Mouse (Mus musculus) intestine, embryonic 16.5 days (tissue): ENCODE data around the gene Stard10. TPM values are rescaled to one million over a fixed set of nuclear protein-coding genes. Genes with fewer than 3 reads are reported as not detected.

Experiments
- ATAC-seq: fragments of 200-750 bp; cut with Nextera tagmentation; 2 replicates; pipeline ENCODE4 v1.8.0; 2017; ENCODE audit warnings: moderate TSS enrichment, moderate library complexity
- H3K27ac ChIP-seq: fragments of 300-500 bp; sonication (generic); 2 replicates; pipeline ENCODE4 v1.5.1; 2014; ENCODE audit warnings: mild to moderate bottlenecking, low read length
- H3K27me3 ChIP-seq: fragments of 300-500 bp; sonication (generic); replicated peaks from 2 replicates; pipeline ENCODE4 v1.6.1; 2014; ENCODE audit warnings: low read length, control low read depth, mixed read lengths; ENCODE audit not compliant: control insufficient read depth, insufficient read depth
- H3K36me3 ChIP-seq: fragments of 300-500 bp; sonication (generic); 2 replicates; pipeline ENCODE4 v1.6.1; 2014; ENCODE audit warnings: low read length, control low read depth; ENCODE audit not compliant: control insufficient read depth, insufficient read depth
- H3K4me1 ChIP-seq: fragments of 300-500 bp; sonication (generic); 2 replicates; pipeline ENCODE4 v1.6.1; 2014; ENCODE audit warnings: low read length, control low read depth, mixed read lengths; ENCODE audit not compliant: control insufficient read depth, insufficient read depth
- H3K4me2 ChIP-seq: fragments of 300-500 bp; sonication (generic); 2 replicates; pipeline ENCODE4 v1.6.1; 2014; ENCODE audit warnings: low read depth, low read length, control low read depth
- H3K4me3 ChIP-seq: fragments of 300-500 bp; sonication (generic); 2 replicates; pipeline ENCODE4 v1.5.1; 2014; ENCODE audit warnings: mild to moderate bottlenecking, low read length
- H3K9ac ChIP-seq: fragments of 300-500 bp; sonication (generic); 2 replicates; pipeline ENCODE4 v1.6.1; 2014; ENCODE audit warnings: low read depth, low read length
- H3K9me3 ChIP-seq: fragments of 300-500 bp; sonication (generic); 2 replicates; pipeline ENCODE4 v1.6.1; 2016; ENCODE audit warnings: low read length, control low read depth; ENCODE audit not compliant: control insufficient read depth
- WGBS: fragments of 180-500 bp; shearing (Covaris S2); extraction: QIAGEN DNeasy Blood & Tissue Kit; methylation state at CpG from one replicate; pipeline ENCODE4 v1.1.7; 2014; 5-methylcytosine and 5-hydroxymethylcytosine counted together
- polyA plus RNA-seq: library from polyadenylated mRNA; unstranded; fragments of >200 nt; fragmentation: Nextera tagmentation; extraction: Ambion mirVana; gene quantifications from 2 replicates; pipeline ENCODE4 v1.2.1, GENCODE M21; 2015

The Stard10 gene
- polyA plus RNA-seq, 1 experiment from 2014 or later, result 106 TPM

DNA sequence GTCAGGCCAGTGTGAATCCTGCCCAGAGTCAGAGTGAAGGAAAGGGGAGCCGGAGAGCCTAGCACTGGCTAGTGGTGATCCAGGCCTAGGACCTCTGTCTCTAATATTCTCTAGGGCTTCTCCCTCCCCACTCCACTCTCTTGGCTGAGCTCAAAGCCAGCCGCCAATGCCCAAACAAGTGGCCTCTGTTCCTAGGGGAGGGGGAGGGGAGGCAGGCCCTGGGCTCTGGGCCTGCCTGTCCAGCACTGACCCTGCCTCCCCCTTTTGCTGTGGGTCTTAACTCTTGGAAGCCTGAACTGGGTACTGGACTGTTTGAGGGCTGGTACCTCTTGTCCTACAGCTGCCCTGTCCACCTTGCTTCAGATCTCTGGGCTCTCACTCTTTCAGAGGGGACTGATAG lies 33.0 kb downstream of the Stard10 start:
- Histone ChIP-seq H3K4me3 (no peak overlapping the region), H3K9me3 (no peaks in the 10 kb centered on the region), H3K27me3 (no peaks in the 10 kb centered on the region), H3K4me2 (no peak overlapping the region), H3K36me3 (0 out of 2 replicates have a peak, but pooled peaks cover 6% of the 10 kb centered on the region), H3K9ac (no peak overlapping the region), H3K27ac (no peak overlapping the region), H3K4me1 (peaks cover 27% of the 10 kb centered on the region)
- ATAC-seq, result no peak
- WGBS, result 62% methylated on average over 2 of the region's 2 CpGs

DNA sequence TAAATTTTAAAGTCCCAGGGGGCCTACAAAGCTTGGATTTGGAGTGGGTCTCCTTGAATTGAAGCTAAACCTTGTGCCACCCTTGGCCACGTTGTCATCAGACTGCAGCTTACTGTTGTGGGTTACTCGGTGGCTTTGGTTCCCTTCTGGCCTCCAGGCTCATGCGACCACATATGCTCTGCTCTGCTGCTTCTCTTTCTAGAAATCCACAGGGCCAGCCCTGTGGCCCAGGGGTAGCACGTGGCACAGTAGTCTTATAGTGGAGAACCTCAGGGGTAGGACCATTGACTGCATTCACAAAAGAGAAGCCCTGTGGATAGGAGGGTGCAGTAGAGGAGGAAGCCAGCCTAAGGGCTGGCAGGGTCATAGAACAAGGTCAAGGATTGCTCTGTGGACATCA lies 35.5 kb downstream of the Stard10 start:
- 85% methylated on average over 4 of the region's 4 CpGs for WGBS
- Histone ChIP-seq H3K4me2 (no peak overlapping the region), H3K9ac (no peak overlapping the region), H3K9me3 (no peaks in the 10 kb centered on the region), H3K27me3 (no peaks in the 10 kb centered on the region), H3K27ac (no peak overlapping the region), H3K36me3 (no peaks in the 10 kb centered on the region), H3K4me1 (peaks cover 26% of the 10 kb centered on the region), H3K4me3 (no peak overlapping the region)
- ATAC-seq, result no peak

- H3K9me3 ChIP-seq, result no peaks in the 10 kb centered on the region
- no peaks in the 10 kb centered on the region for H3K36me3 ChIP-seq
- peak overlapping the region; percentile 41 for H3K9ac ChIP-seq
- H3K27ac ChIP-seq, result peak overlapping the region; percentile 84
- H3K27me3 ChIP-seq, result no peaks in the 10 kb centered on the region
- H3K4me1 ChIP-seq, result peaks cover 20% of the 10 kb centered on the region
- peak; percentile 89 for ATAC-seq
- WGBS, result 51% methylated on average over 5 of the region's 5 CpGs
- H3K4me2 ChIP-seq, result no peak overlapping the region; the same call in 1 of the 2 replicates
- no peak overlapping the region for H3K4me3 ChIP-seq
Measured at GRCm38 (mm10) chr7:101354423-101354822, 37.5 kb downstream of the Stard10 start.

GRCm38 (mm10) chr7:101355551-101356100 lies 38.7 kb downstream of the Stard10 start:
- H3K36me3 ChIP-seq, result no peaks in the 10 kb centered on the region
- no peak overlapping the region for H3K27ac ChIP-seq
- H3K9ac ChIP-seq, result no peak overlapping the region
- no peak for ATAC-seq
- no peak overlapping the region for H3K4me3 ChIP-seq
- WGBS, result 87% methylated on average over 6 of the region's 6 CpGs
- peaks cover 20% of the 10 kb centered on the region for H3K4me1 ChIP-seq
- H3K4me2 ChIP-seq, result no peak overlapping the region
- no peaks in the 10 kb centered on the region for H3K9me3 ChIP-seq
- no peaks in the 10 kb centered on the region for H3K27me3 ChIP-seq

- 74% methylated on average over 3 of the region's 3 CpGs for WGBS
- Histone ChIP-seq H3K4me2 (no peak overlapping the region), H3K9ac (0 out of 2 replicates have a peak overlapping the region, but pooled peaks have one; percentile 38), H3K27me3 (no peaks in the 10 kb centered on the region), H3K4me1 (peaks cover 30% of the 10 kb centered on the region), H3K27ac (no peak overlapping the region), H3K9me3 (no peaks in the 10 kb centered on the region), H3K4me3 (no peak overlapping the region), H3K36me3 (no peaks in the 10 kb centered on the region)
- ATAC-seq, result no peak
Measured at GRCm38 (mm10) chr7:101356868-101357267, 40.0 kb downstream of the Stard10 start.

GRCm38 (mm10) chr7:101360406-101360805 lies 43.5 kb downstream of the Stard10 start:
- H3K4me3 ChIP-seq, result no peak overlapping the region

GRCm38 (mm10) chr7:101361021-101361420 lies 44.1 kb downstream of the Stard10 start:
- peaks cover 26% of the 10 kb centered on the region for H3K4me1 ChIP-seq
- H3K9ac ChIP-seq, result no peak overlapping the region
- H3K4me3 ChIP-seq, result no peak overlapping the region
- WGBS, result 88% methylated on average over 4 of the region's 4 CpGs
- no peak for ATAC-seq
- H3K4me2 ChIP-seq, result no peak overlapping the region
- no peaks in the 10 kb centered on the region for H3K27me3 ChIP-seq
- H3K9me3 ChIP-seq, result no peaks in the 10 kb centered on the region
- H3K27ac ChIP-seq, result no peak overlapping the region; the same call in 1 of the 2 replicates
- H3K36me3 ChIP-seq, result no peaks in the 10 kb centered on the region

More at GRCm38 (mm10) chr7:101360406-101360805, 43.5 kb downstream of the Stard10 start:
- Histone ChIP-seq H3K4me1 (peaks cover 26% of the 10 kb centered on the region), H3K9ac (no peak overlapping the region), H3K27me3 (no peaks in the 10 kb centered on the region), H3K27ac (no peak overlapping the region), H3K4me2 (no peak overlapping the region), H3K9me3 (no peaks in the 10 kb centered on the region), H3K36me3 (no peaks in the 10 kb centered on the region)
- ATAC-seq, result no peak
- WGBS, result 65% methylated on average over 3 of the region's 3 CpGs

GRCm38 (mm10) chr7:101361767-101362166 lies 44.9 kb downstream of the Stard10 start:
- peaks cover 26% of the 10 kb centered on the region for H3K4me1 ChIP-seq
- H3K27me3 ChIP-seq, result no peaks in the 10 kb centered on the region
- peak; percentile 44 for ATAC-seq
- no peaks in the 10 kb centered on the region for H3K36me3 ChIP-seq
- no peak overlapping the region for H3K4me2 ChIP-seq
- no peak overlapping the region for H3K4me3 ChIP-seq
- H3K27ac ChIP-seq, result peak overlapping the region; percentile 48
- 57% methylated on average over 4 of the region's 4 CpGs for WGBS
- 0 out of 2 replicates have a peak overlapping the region, but pooled peaks have one; percentile 14 for H3K9ac ChIP-seq
- no peaks in the 10 kb centered on the region for H3K9me3 ChIP-seq

DNA sequence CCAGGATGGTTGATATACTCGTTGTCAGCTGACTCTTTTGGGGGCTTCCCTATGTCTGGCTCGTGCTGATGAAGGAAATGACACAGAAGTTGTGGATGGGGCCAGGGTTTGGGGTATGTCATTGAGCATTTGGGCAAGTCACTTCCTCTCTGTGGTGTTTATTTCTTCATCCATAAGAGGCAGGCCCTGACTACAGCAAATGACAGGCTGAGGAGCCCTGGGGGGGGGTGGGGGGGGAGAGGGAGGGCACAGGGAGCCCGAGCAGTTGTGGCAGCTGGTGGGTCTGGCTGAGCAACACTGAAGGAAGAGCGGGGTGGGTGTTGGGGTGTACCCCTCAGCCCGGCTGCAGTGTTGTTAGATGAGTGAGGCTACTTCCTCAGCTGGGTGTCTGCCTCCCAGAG lies 45.9 kb downstream of the Stard10 start:
- no peaks in the 10 kb centered on the region for H3K27me3 ChIP-seq
- no peak overlapping the region for H3K9ac ChIP-seq
- H3K36me3 ChIP-seq, result no peaks in the 10 kb centered on the region
- H3K4me3 ChIP-seq, result no peak overlapping the region
- ATAC-seq, result no peak
- H3K9me3 ChIP-seq, result no peaks in the 10 kb centered on the region
- no peak overlapping the region for H3K27ac ChIP-seq
- H3K4me1 ChIP-seq, result peaks cover 18% of the 10 kb centered on the region
- 67% methylated on average over 5 of the region's 5 CpGs for WGBS
- no peak overlapping the region for H3K4me2 ChIP-seq

GRCm38 (mm10) chr7:101363914-101364313 lies 47.0 kb downstream of the Stard10 start:
- Histone ChIP-seq H3K9me3 (no peaks in the 10 kb centered on the region), H3K4me3 (no peak overlapping the region), H3K36me3 (no peaks in the 10 kb centered on the region), H3K27ac (no peak overlapping the region), H3K9ac (no peak overlapping the region), H3K4me1 (peaks cover 20% of the 10 kb centered on the region), H3K27me3 (no peaks in the 10 kb centered on the region), H3K4me2 (no peak overlapping the region)
- ATAC-seq, result no peak
- whole genome bisulfite sequencing, result 73% methylated on average over 5 of the region's 5 CpGs
